Mouse (Mus musculus) macrophage (primary cell): ENCODE data around the gene Lck. TPM values are rescaled to one million over a fixed set of nuclear protein-coding genes. Genes with fewer than 3 reads are reported as not detected.

Experiments
- H3K27ac ChIP-seq: fragments of 350-480 bp; formaldehyde crosslinking; 2 replicates; pipeline ENCODE4 v1.9.0; 2021
- H3K36me3 ChIP-seq: fragments of 350-480 bp; formaldehyde crosslinking; 2 replicates; pipeline ENCODE4 v1.9.0; 2021; ENCODE audit errors: inconsistent target
- H3K4me3 ChIP-seq: fragments of 350-480 bp; formaldehyde crosslinking; 2 replicates; pipeline ENCODE4 v1.9.0; 2021; ENCODE audit errors: inconsistent target
- H3K79me2 ChIP-seq: fragments of 350-480 bp; formaldehyde crosslinking; 2 replicates; pipeline ENCODE4 v1.9.0; 2021; ENCODE audit errors: inconsistent target
- WGBS: methylation state at CpG from one replicate; pipeline ENCODE4 v1.1.7; 2026; ENCODE audit warnings: inconsistent platforms; ENCODE audit not compliant: missing documents; 5-methylcytosine and 5-hydroxymethylcytosine counted together
- polyA plus RNA-seq: library from polyadenylated mRNA; stranded (reverse); fragments of 250-400 nt; gene quantifications from 3 replicates; pipeline ENCODE4 v1.2.4, GENCODE M21; 2018; ENCODE audit warnings: inconsistent platforms

Lck gene
- polyA plus RNA-seq, 1 experiment from 2014 or later, result 0.57 TPM

DNA sequence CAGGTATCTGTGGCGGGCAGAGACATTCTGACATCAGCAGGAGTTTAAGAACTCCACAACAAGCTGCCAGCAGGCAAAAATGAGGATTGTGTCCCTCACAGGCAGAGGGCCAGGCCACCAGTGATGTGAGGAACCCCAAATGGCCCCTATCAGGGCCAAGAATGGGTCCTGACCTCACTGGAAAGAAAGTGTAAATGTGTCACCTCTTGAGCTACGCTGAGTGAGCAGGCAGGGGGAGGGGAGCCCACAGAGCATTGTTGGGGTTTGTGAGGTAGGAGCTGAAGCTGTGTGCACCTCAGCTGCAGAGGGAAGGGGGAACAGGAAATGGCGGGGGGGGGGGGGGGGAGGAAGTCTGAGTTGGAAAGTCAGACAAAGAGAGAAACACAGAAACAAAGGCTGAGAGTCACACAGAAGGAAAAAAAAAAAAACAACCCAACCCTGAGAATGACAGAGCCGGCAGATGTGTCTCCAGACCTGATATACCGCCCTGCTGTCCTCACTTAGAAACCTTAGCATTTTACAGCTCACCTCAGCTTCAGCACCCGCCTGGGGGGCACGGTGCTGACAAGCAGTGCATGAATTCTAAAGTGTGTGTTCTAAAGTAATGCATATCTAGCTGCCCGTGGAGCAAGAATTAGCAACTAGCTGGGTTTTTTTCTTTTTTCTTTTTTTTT is 1.9 kb upstream of the Lck start:
- WGBS, result 10% methylated on average over 7 of the region's 8 CpGs
- no peak overlapping the region for H3K4me3 ChIP-seq
- no peak overlapping the region for H3K27ac ChIP-seq

DNA sequence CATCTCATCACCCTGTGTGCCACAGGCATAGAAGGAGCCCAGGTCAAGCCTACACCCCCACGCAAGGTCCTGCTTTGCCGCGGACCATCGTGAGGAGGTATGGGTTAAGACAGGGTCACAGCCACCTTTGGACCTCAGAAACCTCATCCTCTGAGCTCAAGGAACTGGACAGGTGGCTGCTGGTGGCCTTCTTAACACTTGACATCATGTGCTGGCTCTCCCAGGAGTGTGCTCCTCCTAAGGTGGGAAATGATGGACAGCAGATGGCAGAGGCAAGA is 409 bp downstream of the Lck start:
- Histone ChIP-seq H3K4me3 (no peak overlapping the region), H3K79me2 (no peaks in the 10 kb centered on the region), H3K27ac (no peak overlapping the region), H3K36me3 (no peaks in the 10 kb centered on the region)
- 97% methylated on average over 4 of the region's 4 CpGs for WGBS

More for the DNA sequence above, 1.9 kb upstream of the Lck start:
- H3K36me3 ChIP-seq, result no peaks in the 10 kb centered on the region
- no peaks in the 10 kb centered on the region for H3K79me2 ChIP-seq

DNA sequence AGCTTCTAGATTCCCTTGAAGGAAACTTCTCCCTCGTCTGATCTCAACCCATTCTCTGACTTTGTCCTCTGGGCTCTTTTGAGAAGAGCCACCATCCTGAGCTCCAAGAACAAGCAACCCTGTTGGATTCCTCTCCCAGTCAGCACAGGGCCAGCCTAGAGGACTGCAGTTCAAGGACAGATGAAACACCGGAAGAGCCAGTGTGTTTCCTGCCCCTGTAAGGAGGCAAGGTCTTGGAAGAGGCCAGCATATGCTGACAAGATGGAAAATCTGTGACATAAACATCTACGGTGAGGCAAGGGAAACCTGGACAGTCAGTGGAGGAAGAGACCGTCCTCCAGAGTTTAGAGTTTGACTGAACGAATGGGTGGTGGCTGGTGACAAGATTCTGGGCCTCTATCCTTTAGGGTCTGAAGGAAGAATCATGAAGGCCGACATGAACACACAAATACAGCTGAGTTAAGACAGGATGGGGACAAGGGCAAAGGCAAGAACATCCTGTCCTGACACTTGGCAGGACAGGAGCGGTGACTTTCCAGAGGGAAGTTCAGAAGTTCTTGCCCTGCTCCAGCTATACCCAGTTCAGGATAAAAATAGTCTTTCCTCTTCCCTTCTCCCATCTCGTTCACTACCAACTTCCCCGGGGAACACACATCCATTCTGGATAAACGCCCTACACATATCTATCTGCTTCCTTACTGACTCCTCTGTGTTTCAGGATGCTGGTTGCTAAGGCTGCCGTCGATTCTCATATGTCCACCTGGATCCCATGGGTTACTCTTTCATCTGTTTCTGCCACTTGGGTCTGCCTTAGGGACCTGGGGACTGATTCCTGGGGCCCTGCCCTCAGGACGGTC is 977 bp downstream of the Lck start:
- no peak overlapping the region for H3K4me3 ChIP-seq
- H3K79me2 ChIP-seq, result no peaks in the 10 kb centered on the region
- 91% methylated on average over 13 of the region's 13 CpGs for WGBS
- no peaks in the 10 kb centered on the region for H3K36me3 ChIP-seq
- no peak overlapping the region for H3K27ac ChIP-seq

GRCm38 (mm10) chr4:129571551-129572084 is 1.8 kb downstream of the Lck start:
- 68% methylated on average over 8 of the region's 8 CpGs for WGBS
- H3K27ac ChIP-seq, result no peak overlapping the region
- no peak overlapping the region for H3K4me3 ChIP-seq
- no peaks in the 10 kb centered on the region for H3K36me3 ChIP-seq
- H3K79me2 ChIP-seq, result no peaks in the 10 kb centered on the region

- Histone ChIP-seq H3K79me2 (no peaks in the 10 kb centered on the region), H3K27ac (no peak overlapping the region), H3K4me3 (no peak overlapping the region), H3K36me3 (no peaks in the 10 kb centered on the region)
- WGBS, result 95% methylated on average over 6 of the region's 6 CpGs
These were observed 3.4 kb downstream of the Lck start for GRCm38 (mm10) chr4:129570028-129570427.

DNA sequence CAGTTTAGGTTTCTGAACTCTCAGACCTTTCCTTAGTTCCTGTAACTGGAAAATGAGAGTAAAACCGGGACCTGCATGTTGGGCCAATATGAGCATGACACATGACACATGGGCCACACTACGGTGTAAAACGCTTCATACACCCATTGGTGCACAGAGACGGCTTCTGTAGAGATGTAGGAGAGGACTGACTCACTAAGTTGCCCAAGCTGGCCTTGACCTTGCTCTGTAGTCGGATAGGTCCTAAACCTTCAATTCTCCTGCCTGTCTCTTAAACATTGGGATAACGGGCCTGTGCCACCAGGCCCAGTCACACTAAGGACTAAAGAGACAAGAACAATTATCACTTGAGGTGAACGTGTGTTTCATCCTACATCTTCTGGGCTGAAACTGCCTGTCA is 5.1 kb downstream of the Lck start:
- Histone ChIP-seq H3K36me3 (no peaks in the 10 kb centered on the region), H3K27ac (no peak overlapping the region), H3K4me3 (no peak overlapping the region), H3K79me2 (no peaks in the 10 kb centered on the region)
- WGBS, result 92% methylated on average over 7 of the region's 7 CpGs

DNA sequence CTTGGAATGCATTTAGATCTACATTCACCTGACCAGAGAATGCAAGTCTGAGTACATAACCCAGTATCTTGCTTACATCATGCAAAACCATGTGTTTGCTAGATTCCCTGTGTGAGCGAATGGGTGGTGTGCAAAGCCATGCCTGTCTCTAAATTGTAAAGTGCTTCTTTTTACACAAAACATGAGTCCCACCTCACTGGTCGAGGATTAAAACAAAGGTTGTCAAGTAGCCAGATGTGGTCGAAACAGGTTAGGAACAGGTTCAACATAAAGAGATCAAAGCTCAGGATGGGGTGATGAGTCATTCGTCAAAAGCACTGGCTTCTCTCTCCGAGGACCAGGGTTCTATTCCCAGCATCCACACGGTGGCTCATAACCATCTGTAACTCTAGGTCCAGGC is 8.3 kb downstream of the Lck start:
- no peak overlapping the region for H3K27ac ChIP-seq
- 87% methylated on average over 6 of the region's 6 CpGs for WGBS
- no peaks in the 10 kb centered on the region for H3K79me2 ChIP-seq
- no peaks in the 10 kb centered on the region for H3K36me3 ChIP-seq
- H3K4me3 ChIP-seq, result no peak overlapping the region

DNA sequence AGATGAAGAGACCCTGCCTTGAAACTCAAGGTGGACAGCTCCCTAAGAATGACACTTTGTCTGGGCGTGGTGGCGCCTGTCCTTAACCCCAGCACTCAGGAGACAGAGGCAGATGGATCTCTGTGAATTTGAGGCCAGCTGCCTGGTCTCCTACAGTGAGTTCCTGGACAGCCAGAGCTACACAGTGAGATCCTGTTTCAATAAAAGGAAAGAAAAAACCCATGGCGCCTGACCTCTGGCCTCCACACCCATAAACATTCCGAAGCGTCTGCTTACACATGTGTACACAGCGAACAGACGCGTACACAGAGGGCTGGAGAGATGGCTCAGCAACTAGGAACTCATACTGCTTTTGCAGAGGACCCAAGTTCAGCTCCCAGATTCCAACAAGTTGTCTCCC is 9.7 kb downstream of the Lck start:
- no peak overlapping the region for H3K4me3 ChIP-seq
- WGBS, result 98% methylated on average over 8 of the region's 8 CpGs
- no peaks in the 10 kb centered on the region for H3K79me2 ChIP-seq
- H3K27ac ChIP-seq, result no peak overlapping the region
- H3K36me3 ChIP-seq, result no peaks in the 10 kb centered on the region

DNA sequence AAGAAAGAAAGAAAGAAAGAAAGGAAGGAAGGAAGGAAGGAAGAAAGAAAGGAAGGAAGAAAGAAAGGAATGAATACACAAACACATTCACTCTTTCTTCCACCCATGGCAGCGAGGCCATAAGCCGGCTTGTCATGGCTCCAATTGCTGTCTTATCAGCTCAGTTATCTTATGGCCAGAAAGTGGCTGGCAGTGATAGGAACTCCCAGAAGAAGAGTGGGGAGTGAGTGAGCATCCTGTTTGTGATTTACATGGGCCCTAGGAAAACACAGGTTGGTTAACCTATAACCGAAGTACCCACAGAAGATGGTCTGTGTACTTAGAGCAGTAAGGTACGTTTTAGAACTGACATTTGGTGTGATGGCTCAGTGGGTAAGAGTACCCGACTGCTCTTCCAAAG is 12.3 kb downstream of the Lck start:
- H3K36me3 ChIP-seq, result no peaks in the 10 kb centered on the region
- WGBS, result 97% methylated on average over 5 of the region's 5 CpGs
- H3K79me2 ChIP-seq, result no peaks in the 10 kb centered on the region
- H3K27ac ChIP-seq, result no peak overlapping the region
- H3K4me3 ChIP-seq, result no peak overlapping the region

DNA sequence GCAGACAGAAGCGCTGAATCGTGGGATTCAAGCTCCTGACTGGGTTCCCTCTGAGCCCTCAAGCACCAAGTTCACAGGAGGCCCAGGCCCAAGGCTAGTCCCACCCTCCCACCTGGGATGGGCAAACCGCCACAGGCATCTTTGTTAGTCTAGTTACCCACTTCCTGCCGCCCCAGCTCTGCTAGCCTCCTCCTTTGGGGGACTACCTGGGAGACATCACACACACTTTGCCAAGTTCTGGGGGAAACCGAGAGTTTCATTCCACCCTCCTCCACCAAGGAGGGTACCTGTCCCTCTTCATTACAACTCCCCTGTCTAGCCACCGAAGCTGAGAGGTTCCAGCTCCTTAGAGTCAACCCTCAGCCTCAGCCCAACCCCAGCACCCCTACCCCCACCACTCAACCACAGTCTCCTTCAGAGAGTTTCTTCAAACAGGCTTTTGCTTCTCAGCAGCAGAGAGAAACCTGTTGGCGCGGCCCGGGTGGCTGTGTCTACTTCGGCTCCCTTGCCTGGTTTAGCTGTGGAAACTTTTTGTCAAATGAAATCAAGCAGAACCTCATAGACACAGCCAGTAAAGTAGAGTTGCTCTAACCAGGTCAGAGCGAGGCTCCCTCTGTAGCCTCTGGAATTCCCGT is 15.0 kb downstream of the Lck start:
- Histone ChIP-seq H3K27ac (no peak overlapping the region), H3K4me3 (no peak overlapping the region), H3K36me3 (no peaks in the 10 kb centered on the region), H3K79me2 (no peaks in the 10 kb centered on the region)
- WGBS, result 66% methylated on average over 12 of the region's 12 CpGs

DNA sequence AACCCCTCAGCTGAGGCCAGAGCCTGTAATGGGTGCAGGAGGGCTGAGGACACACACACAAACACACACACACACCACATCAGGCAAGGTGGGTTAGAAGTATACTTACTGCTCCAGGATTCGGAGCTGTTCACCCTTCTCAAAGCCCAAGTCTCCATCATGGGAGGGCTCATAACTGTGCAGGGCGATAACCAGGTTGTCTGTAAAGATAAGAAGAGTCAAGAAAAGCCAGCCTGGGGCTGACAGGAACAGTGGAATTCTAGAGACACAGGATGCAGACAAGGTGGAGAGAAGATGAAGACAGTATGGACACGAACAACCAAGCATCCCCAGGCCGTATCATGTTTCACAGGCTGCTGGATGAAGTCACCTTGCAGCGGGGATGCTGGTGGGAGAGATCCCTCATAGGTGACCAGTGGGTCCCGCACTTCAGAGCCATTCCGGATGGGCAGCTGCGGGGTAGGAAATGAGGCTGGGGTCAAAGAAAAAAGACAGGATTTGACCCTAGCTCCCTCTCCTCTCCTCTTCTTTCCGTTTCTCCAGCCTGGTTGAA is 16.1 kb downstream of the Lck start:
- Histone ChIP-seq H3K36me3 (no peaks in the 10 kb centered on the region), H3K27ac (no peak overlapping the region), H3K4me3 (no peak overlapping the region), H3K79me2 (no peaks in the 10 kb centered on the region)
- WGBS, result 97% methylated on average over 9 of the region's 9 CpGs

GRCm38 (mm10) chr4:129556532-129557223 is 16.8 kb downstream of the Lck start:
- Histone ChIP-seq H3K4me3 (peak overlapping the region; percentile 40), H3K36me3 (no peaks in the 10 kb centered on the region), H3K79me2 (no peaks in the 10 kb centered on the region), H3K27ac (peak overlapping the region; percentile 37)
- 9% methylated on average over 33 of the region's 33 CpGs for WGBS

- under 1% methylated on average over 24 of the region's 24 CpGs for WGBS
- Histone ChIP-seq H3K27ac (no peak overlapping the region), H3K4me3 (peak overlapping the region; percentile 40), H3K79me2 (no peaks in the 10 kb centered on the region), H3K36me3 (no peaks in the 10 kb centered on the region)
These were observed 17.4 kb downstream of the Lck start for GRCm38 (mm10) chr4:129555862-129556531.

DNA sequence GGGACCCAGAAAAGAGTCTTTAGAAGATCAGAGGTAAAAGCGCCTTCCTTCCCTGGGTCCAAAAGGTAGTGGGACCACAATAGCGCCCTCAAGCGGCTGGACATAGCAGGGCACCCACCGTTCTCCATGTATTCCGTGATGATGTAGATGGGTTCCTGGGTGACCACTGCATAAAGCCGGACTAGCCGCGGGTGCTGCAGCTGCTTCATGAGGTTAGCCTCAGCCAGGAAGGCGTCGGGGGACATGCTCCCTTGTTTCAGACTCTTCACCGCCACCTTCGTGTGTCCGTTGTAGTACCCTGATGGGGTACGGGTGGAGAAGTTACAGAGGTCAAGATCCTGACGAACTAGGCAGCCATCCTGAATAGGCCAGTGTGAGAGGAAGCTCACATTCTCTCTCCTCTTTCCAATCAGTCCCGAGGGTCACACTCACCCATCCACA is 18.0 kb downstream of the Lck start:
- Histone ChIP-seq H3K27ac (no peak overlapping the region), H3K4me3 (peak overlapping the region; percentile 40), H3K79me2 (no peaks in the 10 kb centered on the region), H3K36me3 (no peaks in the 10 kb centered on the region)
- WGBS, result 4% methylated on average over 16 of the region's 16 CpGs
